Mouse (Mus musculus): ENCODE data around the gene Ahcy.

GRCm38 (mm10) chr2:155091743-155092075, 17.4 kb upstream of the Ahcy start:
- TF ChIP-seq CTCF (conservative IDR thresholded peaks at IDR 0.05 in 1 of 2, IDR thresholded peaks at IDR 0.05 in 1 of 2; ENCODE audit: low read depth in 2 of 2, low read length in 2 of 2) (no peak), RAD21 (IDR thresholded peaks at IDR 0.05; ENCODE audit: low read depth, low read length) (no peak), ETS1 (conservative IDR thresholded peaks at IDR 0.05; ENCODE audit: low read depth, low read length) (no peak)

Data from CH12.LX (cell line).